Mouse (Mus musculus) myocyte (in vitro differentiated cells): ENCODE results near the gene Exog.

Experiments
- MYOG ChIP-seq, 3 experiments: IDR thresholded peaks; one replicate each; pipeline ENCODE4 v1.6.1; 2011; ENCODE audit warnings: control low read depth in 2 of 3, low read depth in 2 of 3, mild to moderate bottlenecking in 2 of 3; ENCODE audit not compliant: insufficient read length in 2 of 3, control insufficient read depth in 1 of 3, insufficient read depth in 1 of 3
- POLR2A ChIP-seq: IDR thresholded peaks from one replicate; pipeline ENCODE4 v1.6.1; 2011; ENCODE audit warnings: low read depth, mild to moderate bottlenecking, control low read depth, moderate library complexity; ENCODE audit not compliant: insufficient read length
- TCF12 ChIP-seq: IDR thresholded peaks from one replicate; pipeline ENCODE4 v1.6.1; 2011; ENCODE audit warnings: mild to moderate bottlenecking, control low read depth; ENCODE audit not compliant: poor library complexity, insufficient read depth, severe bottlenecking
- USF1 ChIP-seq: IDR thresholded peaks from one replicate; pipeline ENCODE4 v1.6.1; 2011; ENCODE audit warnings: low read depth, mild to moderate bottlenecking, control low read depth, moderate library complexity

DNA sequence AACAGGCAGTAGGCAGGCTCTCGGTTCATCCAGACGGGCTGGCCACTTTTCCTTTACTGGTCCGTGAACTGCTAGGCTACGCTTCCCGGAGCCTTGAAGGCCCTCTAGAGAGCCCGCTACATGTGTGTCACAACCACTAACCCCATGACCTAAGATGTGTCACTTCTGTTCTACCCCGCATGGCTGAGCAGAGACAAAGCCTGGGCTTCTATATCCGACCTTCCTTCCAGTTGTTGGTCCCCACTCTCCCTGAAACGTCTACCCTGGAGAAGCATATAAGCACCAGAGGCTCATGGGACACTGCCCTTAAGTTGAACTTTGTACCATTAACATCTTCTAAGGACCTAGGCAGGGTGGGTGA is 53.5 kb downstream of the Exog start:
- no peak for TF ChIP-seq POLR2A
- TF ChIP-seq USF1: no peak
- no peak for TF ChIP-seq MYOG (IDR thresholded peaks at IDR 0.05; ENCODE audit: control insufficient read depth in 1 of 3, insufficient read depth in 1 of 3, insufficient read length in 2 of 3, low read depth in 2 of 3)
- TF ChIP-seq TCF12: no peak
